Mouse (Mus musculus) embryonic facial prominence, embryonic 14.5 days (tissue): ENCODE results near the gene Aagab. TPM values are rescaled to one million over a fixed set of nuclear protein-coding genes. Genes with fewer than 3 reads are reported as not detected.

Experiments used
- ATAC-seq: fragments of 200-750 bp; cut with Nextera tagmentation; 2 replicates; pipeline ENCODE4 v1.8.0; 2017; ENCODE audit warnings: low read depth, moderate number of reproducible peaks, moderate TSS enrichment
- DNase-seq: peaks from one replicate; pipeline ENCODE4 v3.0.0-alpha.2; 2015; ENCODE audit warnings: low spot score
- H3K27ac ChIP-seq: fragments of 300-500 bp; sonication (generic); replicated peaks from 2 replicates; pipeline ENCODE4 v1.5.1; 2014; ENCODE audit warnings: low read depth, mild to moderate bottlenecking, low read length, moderate library complexity
- H3K27me3 ChIP-seq: fragments of 300-500 bp; sonication (generic); replicated peaks from 2 replicates; pipeline ENCODE4 v1.6.1; 2014; ENCODE audit warnings: low read length; ENCODE audit not compliant: control insufficient read depth, insufficient read depth
- H3K36me3 ChIP-seq: fragments of 300-500 bp; sonication (generic); 2 replicates; pipeline ENCODE4 v1.6.1; 2014; ENCODE audit warnings: low read length, mixed read lengths; ENCODE audit not compliant: control insufficient read depth, insufficient read depth
- H3K4me1 ChIP-seq: fragments of 300-500 bp; sonication (generic); 2 replicates; pipeline ENCODE4 v1.6.1; 2014; ENCODE audit warnings: antibody characterized with exemption, low read length; ENCODE audit not compliant: control insufficient read depth, insufficient read depth
- H3K4me2 ChIP-seq: fragments of 300-500 bp; sonication (generic); 2 replicates; pipeline ENCODE4 v1.6.1; 2014; ENCODE audit warnings: low read depth, mild to moderate bottlenecking, low read length, moderate library complexity, mixed read lengths
- H3K4me3 ChIP-seq: fragments of 300-500 bp; sonication (generic); 2 replicates; pipeline ENCODE4 v1.5.1; 2014; ENCODE audit warnings: low read depth, mild to moderate bottlenecking, low read length
- H3K9ac ChIP-seq: fragments of 300-500 bp; sonication (generic); 2 replicates; pipeline ENCODE4 v1.6.1; 2014; ENCODE audit warnings: low read depth, mild to moderate bottlenecking, low read length, moderate library complexity, mixed read lengths
- H3K9me3 ChIP-seq: fragments of 300-500 bp; sonication (generic); 2 replicates; pipeline ENCODE4 v1.6.1; 2016; ENCODE audit warnings: low read length; ENCODE audit not compliant: control insufficient read depth
- WGBS: fragments of 180-500 bp; shearing (Covaris S2); extraction: QIAGEN DNeasy Blood & Tissue Kit; methylation state at CpG from one replicate; pipeline ENCODE4 v1.1.7; 2014; 5-methylcytosine and 5-hydroxymethylcytosine counted together
- polyA plus RNA-seq: library from polyadenylated mRNA; unstranded; fragments of >200 nt; fragmentation: Nextera tagmentation; extraction: Ambion mirVana; gene quantifications from 2 replicates; pipeline ENCODE4 v1.2.1, GENCODE M21; 2014

Aagab gene
- polyA plus RNA-seq, 1 experiment from 2014 or later = 26.2 TPM

GRCm38 (mm10) chr9:63677621-63678020 lies 75.2 kb downstream of the Aagab start:
- WGBS = 53% methylated on average over 3 of the region's 3 CpGs
- no peak for ATAC-seq
- H3K27ac ChIP-seq = peak overlapping the region; percentile 52; the same call in 1 of the 2 replicates

GRCm38 (mm10) chr9:63678076-63678475 lies 75.6 kb downstream of the Aagab start:
- Histone ChIP-seq H3K4me2 (no peak overlapping the region), H3K9me3 (no peaks in the 10 kb centered on the region), H3K27ac (peak overlapping the region; percentile 52; the same call in 1 of the 2 replicates), H3K27me3 (no peaks in the 10 kb centered on the region), H3K4me3 (no peak overlapping the region), H3K9ac (no peak overlapping the region), H3K36me3 (0 out of 2 replicates have a peak, but pooled peaks cover 2% of the 10 kb centered on the region), H3K4me1 (peaks cover 15% of the 10 kb centered on the region)
- ATAC-seq (no peak), DNase-seq (no peak)
- 100% methylated on average over 1 of the region's 1 CpGs for WGBS

More at GRCm38 (mm10) chr9:63677621-63678020, 75.2 kb downstream of the Aagab start:
- H3K4me3 ChIP-seq = no peak overlapping the region
- H3K9ac ChIP-seq = no peak overlapping the region
- H3K4me2 ChIP-seq = no peak overlapping the region
- DNase-seq = no peak
- no peaks in the 10 kb centered on the region for H3K9me3 ChIP-seq
- no peaks in the 10 kb centered on the region for H3K27me3 ChIP-seq
- H3K4me1 ChIP-seq = peaks cover 18% of the 10 kb centered on the region
- H3K36me3 ChIP-seq = 0 out of 2 replicates have a peak, but pooled peaks cover 2% of the 10 kb centered on the region

- 0 out of 2 replicates have a peak, but pooled peaks cover 2% of the 10 kb centered on the region for H3K36me3 ChIP-seq
- no peak overlapping the region for H3K9ac ChIP-seq
- H3K4me2 ChIP-seq = no peak overlapping the region
- no peak overlapping the region for H3K4me3 ChIP-seq
- no peak for ATAC-seq
- 75% methylated on average over 9 of the region's 9 CpGs for WGBS
- DNase-seq = no peak
- H3K27ac ChIP-seq = no peak overlapping the region
- no peaks in the 10 kb centered on the region for H3K27me3 ChIP-seq
- H3K4me1 ChIP-seq = peaks cover 6% of the 10 kb centered on the region; the same call in 1 of the 2 replicates
- H3K9me3 ChIP-seq = no peaks in the 10 kb centered on the region
Observed at GRCm38 (mm10) chr9:63682301-63682700, 79.8 kb downstream of the Aagab start.

GRCm38 (mm10) chr9:63682943-63683342 lies 80.5 kb downstream of the Aagab start:
- Histone ChIP-seq H3K4me2 (no peak overlapping the region), H3K36me3 (no peaks in the 10 kb centered on the region), H3K27ac (no peak overlapping the region), H3K27me3 (no peaks in the 10 kb centered on the region), H3K9ac (no peak overlapping the region), H3K9me3 (no peaks in the 10 kb centered on the region), H3K4me3 (no peak overlapping the region), H3K4me1 (peaks cover 6% of the 10 kb centered on the region; the same call in 1 of the 2 replicates)
- DNase-seq = no peak
- whole genome bisulfite sequencing = 88% methylated on average over 2 of the region's 2 CpGs
- ATAC-seq = no peak

GRCm38 (mm10) chr9:63684277-63684676 lies 81.8 kb downstream of the Aagab start:
- Histone ChIP-seq H3K4me1 (peaks cover 6% of the 10 kb centered on the region; the same call in 1 of the 2 replicates), H3K4me2 (no peak overlapping the region), H3K4me3 (no peak overlapping the region), H3K9ac (no peak overlapping the region), H3K36me3 (no peaks in the 10 kb centered on the region), H3K9me3 (no peaks in the 10 kb centered on the region), H3K27ac (no peak overlapping the region), H3K27me3 (no peaks in the 10 kb centered on the region)
- DNase-seq = no peak
- WGBS = 97% methylated on average over 6 of the region's 6 CpGs
- ATAC-seq = no peak

- Histone ChIP-seq H3K9ac (no peak overlapping the region), H3K4me1 (peaks cover 6% of the 10 kb centered on the region; the same call in 1 of the 2 replicates)
- 69% methylated on average over 5 of the region's 5 CpGs for WGBS
Observed at GRCm38 (mm10) chr9:63685352-63685751, 82.9 kb downstream of the Aagab start.

GRCm38 (mm10) chr9:63687413-63688015 lies 85.1 kb downstream of the Aagab start:
- H3K4me1 ChIP-seq = peaks cover 5% of the 10 kb centered on the region; the same call in 1 of the 2 replicates
- H3K4me2 ChIP-seq = no peak overlapping the region
- no peaks in the 10 kb centered on the region for H3K27me3 ChIP-seq
- H3K4me3 ChIP-seq = no peak overlapping the region
- 78% methylated on average over 7 of the region's 7 CpGs for WGBS
- no peaks in the 10 kb centered on the region for H3K9me3 ChIP-seq
- DNase-seq (no peak), ATAC-seq (no peak)
- H3K36me3 ChIP-seq = no peaks in the 10 kb centered on the region
- H3K9ac ChIP-seq = no peak overlapping the region
- no peak overlapping the region for H3K27ac ChIP-seq

More at GRCm38 (mm10) chr9:63685352-63685751, 82.9 kb downstream of the Aagab start:
- H3K27me3 ChIP-seq = no peaks in the 10 kb centered on the region
- H3K27ac ChIP-seq = no peak overlapping the region
- ATAC-seq (no peak), DNase-seq (no peak)
- no peaks in the 10 kb centered on the region for H3K36me3 ChIP-seq
- H3K4me2 ChIP-seq = no peak overlapping the region
- H3K9me3 ChIP-seq = no peaks in the 10 kb centered on the region
- H3K4me3 ChIP-seq = no peak overlapping the region

GRCm38 (mm10) chr9:63690511-63690910 lies 88.1 kb downstream of the Aagab start:
- no peaks in the 10 kb centered on the region for H3K36me3 ChIP-seq
- ATAC-seq = no peak

GRCm38 (mm10) chr9:63691960-63692359 lies 89.5 kb downstream of the Aagab start:
- WGBS = 55% methylated on average over 2 of the region's 2 CpGs
- Histone ChIP-seq H3K27ac (no peak overlapping the region), H3K9ac (no peak overlapping the region), H3K4me1 (peaks cover 15% of the 10 kb centered on the region), H3K9me3 (no peaks in the 10 kb centered on the region), H3K4me3 (no peak overlapping the region), H3K36me3 (no peaks in the 10 kb centered on the region), H3K4me2 (no peak overlapping the region), H3K27me3 (no peaks in the 10 kb centered on the region)
- ATAC-seq (no peak), DNase-seq (no peak)

More at GRCm38 (mm10) chr9:63690511-63690910, 88.1 kb downstream of the Aagab start:
- Histone ChIP-seq H3K9me3 (no peaks in the 10 kb centered on the region), H3K27ac (no peak overlapping the region), H3K4me1 (peaks cover 8% of the 10 kb centered on the region; the same call in 1 of the 2 replicates), H3K9ac (no peak overlapping the region), H3K4me3 (no peak overlapping the region), H3K27me3 (no peaks in the 10 kb centered on the region), H3K4me2 (no peak overlapping the region)
- WGBS = 76% methylated on average over 1 of the region's 1 CpGs
- no peak for DNase-seq
